Mouse (Mus musculus) adrenal gland, adult 18-20 months (tissue): Measurements from ENCODE around the gene Ccl6. TPM values are rescaled to one million over a fixed set of nuclear protein-coding genes. Genes with fewer than 3 reads are reported as not detected.
"Not testable (repeated sequence)": the region's sequence is repeated elsewhere in the genome, so short reads cannot be mapped to it uniquely, and the experiment has no call there.

ENCODE experiments used
- DNase-seq, 2 experiments: peaks; one replicate each; pipeline ENCODE4 v3.0.0; 2021 to 2022; ENCODE audit warnings: low spot score in 2 of 2
- total RNA-seq, 2 experiments: library from RNA; stranded (reverse); gene quantifications; 1 replicate in 1 of 2; 2 replicates in 1 of 2; pipeline ENCODE4 v1.2.3; 2021

Ccl6 gene
- total RNA-seq, 2 experiments from 2014 or later: 16.6 to 36.3 TPM

- DNase-seq: no peak
These were observed 29.1 kb downstream of the Ccl6 start for GRCm38 (mm10) chr11:83563754-83564153.

- no peak for DNase-seq
These were observed 30.5 kb downstream of the Ccl6 start for GRCm38 (mm10) chr11:83562311-83562887.

- DNase-seq: no peak
These were observed 32.5 kb downstream of the Ccl6 start for GRCm38 (mm10) chr11:83560405-83560804.

- DNase-seq: no peak
These were observed 35.8 kb downstream of the Ccl6 start for GRCm38 (mm10) chr11:83557074-83557473.

GRCm38 (mm10) chr11:83556085-83556781 is 36.7 kb downstream of the Ccl6 start:
- no peak for DNase-seq

GRCm38 (mm10) chr11:83551668-83552067 is 41.2 kb downstream of the Ccl6 start:
- DNase-seq: no peak

GRCm38 (mm10) chr11:83551037-83551436 is 41.9 kb downstream of the Ccl6 start:
- not testable (repeated sequence) for DNase-seq

GRCm38 (mm10) chr11:83550186-83550632 is 42.7 kb downstream of the Ccl6 start:
- DNase-seq: no peak

GRCm38 (mm10) chr11:83544214-83544613 is 48.7 kb downstream of the Ccl6 start:
- DNase-seq: no peak

- no peak for DNase-seq
These were observed 51.5 kb downstream of the Ccl6 start for GRCm38 (mm10) chr11:83541415-83541814.

- DNase-seq: no peak
These were observed 52.0 kb downstream of the Ccl6 start for GRCm38 (mm10) chr11:83540931-83541330.

- no peak for DNase-seq
These were observed 54.1 kb downstream of the Ccl6 start for GRCm38 (mm10) chr11:83538705-83539314.

Other genes starting within 250 kb of the Ccl6 start
- gene Rasl10b, start 183.9 kb downstream of the Ccl6 start, total RNA-seq: 10 to 100 TPM; 11.4 to 12.4 TPM
- not detected for gene Gas2l2, start 163.6 kb downstream of the Ccl6 start, total RNA-seq
- gene 1700020L24Rik, start 155.4 kb downstream of the Ccl6 start, total RNA-seq: 1 to 10 TPM in 1 of 2 experiments, under 1 TPM in 1; 0.43 to 1.5 TPM
- 10 to 100 TPM; 10.7 to 11.5 TPM for gene Mmp28, start 130.0 kb downstream of the Ccl6 start, total RNA-seq
- 10 to 100 TPM; 58.8 to 72.0 TPM for gene Taf15, start 120.0 kb downstream of the Ccl6 start, total RNA-seq
- gene Heatr9, start 70.9 kb downstream of the Ccl6 start, total RNA-seq: under 1 TPM in 1 of 2 experiments, not detected in 1; 0.16 TPM
- 10 to 100 TPM in 1 of 2 experiments, 1 to 10 TPM in 1; 2.4 to 11.5 TPM for gene Ccl5, start 62.6 kb downstream of the Ccl6 start, total RNA-seq
- gene Ccl9, start 14.5 kb downstream of the Ccl6 start, total RNA-seq: 10 to 100 TPM in 1 of 2 experiments, 1 to 10 TPM in 1; 7.9 to 17.1 TPM
- not detected for gene Rpl9-ps1, start 52.5 kb upstream of the Ccl6 start, total RNA-seq
- under 1 TPM in 1 of 2 experiments, not detected in 1; 0.56 TPM for gene Ccl3, start 56.3 kb upstream of the Ccl6 start, total RNA-seq
- gene Ccl4, start 69.5 kb upstream of the Ccl6 start, total RNA-seq: not detected
- 10 to 100 TPM in 1 of 2 experiments, 1 to 10 TPM in 1; 2.8 to 10.1 TPM for gene Wfdc17, start 110.9 kb upstream of the Ccl6 start, total RNA-seq
- gene Wfdc18, start 115.9 kb upstream of the Ccl6 start, total RNA-seq: not detected
- gene Wfdc21, start 153.9 kb upstream of the Ccl6 start, total RNA-seq: under 1 TPM in 1 of 2 experiments, not detected in 1; 0.83 TPM
- 10 to 100 TPM; 12.3 to 14.0 TPM for gene Heatr6, start 160.6 kb upstream of the Ccl6 start, total RNA-seq